Mouse (Mus musculus) ES-Bruce4 (cell line): ENCODE results near the gene Arhgef19.

Experiments
- CTCF ChIP-seq: IDR thresholded peaks from one replicate; pipeline ENCODE4 v1.8.1; 2011; ENCODE audit warnings: low read depth, low read length
- EP300 ChIP-seq: IDR thresholded peaks from 2 replicates; pipeline ENCODE4 v1.6.1; 2011; ENCODE audit warnings: low read depth, low read length; ENCODE audit not compliant: insufficient read depth
- POLR2A ChIP-seq: IDR thresholded peaks from one replicate; pipeline ENCODE4 v1.8.1; 2011; ENCODE audit warnings: low read length; ENCODE audit not compliant: insufficient read depth

GRCm38 (mm10) chr4:141241861-141242260 is 2.6 kb downstream of the Arhgef19 start:
- TF ChIP-seq EP300 (no peak), POLR2A (no peak), CTCF (no peak)
